Mouse (Mus musculus) G1E (cell line): ENCODE results near the gene Scnn1b.

Experiments
- CTCF ChIP-seq: IDR thresholded peaks from 2 replicates; pipeline ENCODE4 v1.5.1; 2012; ENCODE audit warnings: low read depth, low read length, inconsistent platforms, mixed read lengths
- GATA1 ChIP-seq: IDR thresholded peaks from 2 replicates; pipeline ENCODE4 v1.6.1; 2012; ENCODE audit warnings: borderline replicate concordance, low read length, inconsistent platforms, mixed read lengths
- POLR2AphosphoS5 ChIP-seq: IDR thresholded peaks from 2 replicates; pipeline ENCODE4 v1.6.1; 2012; ENCODE audit warnings: low read depth, low read length, inconsistent platforms; ENCODE audit not compliant: insufficient replicate concordance
- TAL1 ChIP-seq: conservative IDR thresholded peaks from 2 replicates; pipeline ENCODE4 v1.6.1; 2012; ENCODE audit warnings: low read depth, low read length, inconsistent platforms, mixed read lengths

- TF ChIP-seq CTCF = no peak
- TF ChIP-seq GATA1 = no peak
- TF ChIP-seq TAL1 = no peak
- no peak for TF ChIP-seq POLR2AphosphoS5
Observed at GRCm38 (mm10) chr7:121941640-121942039, 76.8 kb downstream of the Scnn1b start.
